Mouse (Mus musculus) bone marrow, adult 2 months (tissue): ENCODE measurements at regions not wholly inside any gene's neighbourhood (a gene's known extent, or its start where the extent isn't known, plus 50 kb on each side); places are given as distances from the start of the nearest gene placed in this dataset.

Experiments used
- CTCF ChIP-seq: fragments of 200-500 bp; IDR thresholded peaks from 2 replicates; pipeline ENCODE4 v1.5.1; 2011; ENCODE audit warnings: low read length, control low read depth; ENCODE audit not compliant: control insufficient read depth, insufficient read depth
- POLR2A ChIP-seq: fragments of 200-500 bp; IDR thresholded peaks from 2 replicates; pipeline ENCODE4 v1.6.1; 2011; ENCODE audit warnings: low read depth, mild to moderate bottlenecking, control low read depth, low read length, borderline replicate concordance; ENCODE audit not compliant: control insufficient read depth

DNA sequence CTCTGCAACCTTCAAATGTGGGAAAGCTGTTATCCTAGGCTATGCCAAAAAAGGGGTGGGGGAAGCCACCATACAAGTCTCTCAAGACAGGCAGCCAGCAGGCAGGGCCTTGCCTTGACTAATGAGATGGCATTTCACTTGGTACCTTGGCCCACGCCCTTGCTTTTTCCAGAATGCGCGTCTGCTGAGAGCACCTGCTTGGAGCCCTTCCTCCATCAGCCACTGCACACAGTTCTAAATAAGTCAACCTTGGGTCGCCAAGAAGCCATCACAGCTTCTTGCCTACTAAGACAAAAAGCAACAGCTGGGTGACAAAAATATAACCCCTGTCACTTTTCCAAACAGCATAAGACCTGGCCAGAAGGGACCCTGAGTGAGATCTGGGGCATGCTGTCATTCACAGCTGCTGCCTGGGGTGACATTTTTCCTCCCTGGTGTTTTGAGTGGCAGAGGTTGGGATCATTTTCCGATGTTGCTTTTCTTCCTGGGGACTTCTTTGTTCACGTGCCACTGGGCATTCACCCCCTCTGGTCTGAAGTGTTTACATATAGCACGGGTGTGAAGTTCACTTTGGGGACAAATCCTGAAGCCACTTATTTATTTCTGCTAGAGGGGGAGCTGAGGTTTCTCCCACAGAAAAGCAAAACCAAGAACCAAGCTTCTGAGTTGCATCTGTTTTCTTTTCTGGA lies 199.4 kb downstream of the Ifng start:
- TF ChIP-seq CTCF (no peak), POLR2A (no peak)
